Mouse (Mus musculus): ENCODE measurements at regions not wholly inside any gene's neighbourhood (a gene's known extent, or its start where the extent isn't known, plus 50 kb on each side); places are given as distances from the start of the nearest gene placed in this dataset.
A peak's percentile ranks its signal among the peaks of the same experiment; 100 is the strongest.

DNA sequence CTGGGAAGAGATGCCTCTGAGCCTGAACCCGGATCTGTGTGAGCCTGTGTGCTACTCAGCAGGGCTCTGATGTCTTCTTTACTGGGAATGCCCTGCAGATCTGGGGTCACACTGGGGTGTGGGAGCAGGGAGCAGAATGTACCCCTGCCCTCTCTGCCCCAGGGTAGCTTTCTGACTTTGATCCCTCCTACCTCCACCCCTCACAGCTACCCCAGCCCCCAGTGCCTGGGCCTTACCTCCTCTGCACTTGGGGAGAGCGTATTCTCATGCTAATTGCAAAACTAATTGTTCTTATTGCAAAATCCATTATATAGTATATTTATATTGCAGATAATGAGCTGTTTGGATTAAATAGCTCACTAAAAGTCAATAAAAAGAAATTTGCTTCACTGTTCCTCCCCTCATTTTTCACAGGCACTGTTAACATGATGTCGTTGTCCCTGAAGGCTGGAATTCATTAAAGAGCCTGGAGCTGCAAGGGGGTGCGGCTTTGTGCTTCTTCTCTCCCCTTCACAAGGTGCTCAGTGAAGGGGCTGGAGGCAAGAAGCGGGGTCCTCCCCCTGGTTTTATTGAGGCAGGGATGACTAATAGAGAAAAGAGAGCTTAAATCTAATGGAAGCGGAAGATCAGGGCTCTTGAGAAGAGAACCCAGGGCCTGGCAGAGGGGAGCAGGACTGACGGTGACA lies 114.1 kb upstream of the Zc3h12a start:
- H3K27ac ChIP-seq (ENCODE audit: control insufficient read depth, low read depth, low read length): no peak overlapping the region
- H3K36me3 ChIP-seq (ENCODE audit: control insufficient read depth in 1 of 2, insufficient read depth in 2 of 2, low read length in 2 of 2): no peaks in the 10 kb centered on the region
- TF ChIP-seq E2F4 (IDR thresholded peaks at IDR 0.05; ENCODE audit: borderline replicate concordance, low read depth, low read length) (no peak), GATA1 (IDR thresholded peaks at IDR 0.05; ENCODE audit: low read depth, low read length) (no peak), MEF2A (IDR thresholded peaks at IDR 0.05; ENCODE audit: extremely low read depth, insufficient replicate concordance, low read depth, low read length, poor library complexity, severe bottlenecking) (no peak), RAD21 (IDR thresholded peaks at IDR 0.05; ENCODE audit: low read depth, low read length) (no peak), ZNF384 (IDR thresholded peaks at IDR 0.05; ENCODE audit: low read depth, low read length) (no peak), USF1 (IDR thresholded peaks at IDR 0.05; ENCODE audit: low read depth, low read length) (no peak), ZMIZ1 (IDR thresholded peaks at IDR 0.05; ENCODE audit: low read depth, low read length) (no peak), TAL1 (IDR thresholded peaks at IDR 0.05; ENCODE audit: low read length) (no peak), TCF12 (IDR thresholded peaks at IDR 0.05; ENCODE audit: low read depth, low read length) (no peak), EP300 (IDR thresholded peaks at IDR 0.05; ENCODE audit: low read depth in 1 of 2, low read length in 2 of 2) (no peak), MAFK (IDR thresholded peaks at IDR 0.05; ENCODE audit: borderline replicate concordance, low read depth, low read length) (no peak), MAZ (IDR thresholded peaks at IDR 0.05; ENCODE audit: low read depth, low read length) (no peak), CTCF (IDR thresholded peaks at IDR 0.05 in 2 of 3, conservative IDR thresholded peaks at IDR 0.05 in 1 of 3; ENCODE audit: control insufficient read depth in 1 of 3, insufficient read depth in 1 of 3, low read depth in 2 of 3, low read length in 3 of 3, poor library complexity in 1 of 3, severe bottlenecking in 1 of 3) (no peak), POLR2A (IDR thresholded peaks at IDR 0.05; ENCODE audit: control insufficient read depth in 1 of 2, insufficient read depth in 1 of 2, low read depth in 1 of 2, low read length in 2 of 2, poor library complexity in 1 of 2) (no peak), ETS1 (IDR thresholded peaks at IDR 0.05; ENCODE audit: low read depth, low read length) (no peak), USF2 (IDR thresholded peaks at IDR 0.05; ENCODE audit: borderline replicate concordance in 1 of 2, insufficient read depth in 1 of 2, low read depth in 1 of 2, low read length in 2 of 2) (no peak), POLR2AphosphoS5 (IDR thresholded peaks at IDR 0.05; ENCODE audit: borderline replicate concordance, low read depth, low read length) (no peak), SIN3A (IDR thresholded peaks at IDR 0.05; ENCODE audit: low read length) (no peak)
- H3K9me3 ChIP-seq (replicated peaks; ENCODE audit: insufficient read depth, low read length): no peaks in the 10 kb centered on the region
- no peaks in the 10 kb centered on the region for H3K27me3 ChIP-seq (ENCODE audit: control insufficient read depth in 1 of 2, insufficient read depth in 2 of 2, low read length in 2 of 2)
- H3K9ac ChIP-seq (ENCODE audit: control insufficient read depth, low read depth, low read length, poor library complexity, severe bottlenecking): no peak overlapping the region
- no peak for DNase-seq (ENCODE audit: low read depth, low spot score)
- H3K79me2 ChIP-seq (ENCODE audit: control insufficient read depth, insufficient read depth, low read length, poor library complexity): no peaks in the 10 kb centered on the region
- no peak overlapping the region for H3K4me3 ChIP-seq (ENCODE audit: control insufficient read depth in 1 of 2, insufficient read depth in 1 of 2, low read depth in 2 of 2, low read length in 2 of 2)
- H3K4me1 ChIP-seq (ENCODE audit: control insufficient read depth in 1 of 2, insufficient read depth in 2 of 2, low read length in 2 of 2): no peaks in the 10 kb centered on the region

DNA sequence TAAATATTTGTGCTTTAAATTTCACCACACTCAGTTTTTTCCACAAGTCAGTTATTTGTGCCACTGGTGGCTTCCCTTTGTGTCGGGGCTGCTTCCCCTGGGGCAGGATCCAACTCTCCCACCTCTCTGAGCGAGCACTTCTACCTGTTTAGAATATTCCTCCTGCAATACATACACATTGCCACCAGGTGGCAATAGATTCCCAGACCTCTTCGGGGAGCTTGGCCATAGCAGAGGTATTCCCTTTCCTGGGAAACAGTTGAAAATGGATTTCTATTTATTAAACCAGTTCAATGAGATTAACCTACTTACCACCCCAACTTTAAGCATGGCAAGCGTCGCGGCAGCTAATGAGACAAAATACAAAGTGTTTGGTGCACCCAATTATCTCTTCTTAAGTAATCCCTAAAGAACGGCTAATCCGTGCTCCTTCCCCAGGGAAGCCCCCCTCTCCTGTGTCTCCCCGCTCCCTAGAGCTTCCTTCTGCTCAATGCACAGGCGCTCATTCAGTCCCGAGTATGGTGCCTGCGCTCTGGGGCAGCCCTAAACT lies 104.1 kb upstream of the Zc3h12a start:
- Histone ChIP-seq H3K4me3 (ENCODE audit: control insufficient read depth in 1 of 2, insufficient read depth in 1 of 2, low read depth in 2 of 2, low read length in 2 of 2) (no peak overlapping the region), H3K9ac (ENCODE audit: control insufficient read depth, low read depth, low read length, poor library complexity, severe bottlenecking) (no peak overlapping the region), H3K4me1 (ENCODE audit: control insufficient read depth in 1 of 2, insufficient read depth in 2 of 2, low read length in 2 of 2) (no peaks in the 10 kb centered on the region), H3K36me3 (ENCODE audit: control insufficient read depth in 1 of 2, insufficient read depth in 2 of 2, low read length in 2 of 2) (no peaks in the 10 kb centered on the region), H3K27me3 (ENCODE audit: control insufficient read depth in 1 of 2, insufficient read depth in 2 of 2, low read length in 2 of 2) (no peaks in the 10 kb centered on the region), H3K27ac (ENCODE audit: control insufficient read depth, low read depth, low read length) (no peak overlapping the region), H3K79me2 (ENCODE audit: control insufficient read depth, insufficient read depth, low read length, poor library complexity) (no peaks in the 10 kb centered on the region), H3K9me3 (replicated peaks; ENCODE audit: insufficient read depth, low read length) (no peaks in the 10 kb centered on the region; the same call in 1 of the 2 replicates)
- DNase-seq (ENCODE audit: low read depth, low spot score): peak; percentile 11
- no peak for TF ChIP-seq MAZ (IDR thresholded peaks at IDR 0.05; ENCODE audit: low read depth, low read length)
- no peak for TF ChIP-seq ZMIZ1 (IDR thresholded peaks at IDR 0.05; ENCODE audit: low read depth, low read length)
- no peak for TF ChIP-seq ZC3H11A (IDR thresholded peaks at IDR 0.05; ENCODE audit: low read depth, low read length)
- TF ChIP-seq SMC3 (IDR thresholded peaks at IDR 0.05; ENCODE audit: low read depth, low read length): peak; percentile 49
- peak; percentile 30 for TF ChIP-seq RAD21 (IDR thresholded peaks at IDR 0.05; ENCODE audit: low read depth, low read length)
- no peak for TF ChIP-seq UBTF (IDR thresholded peaks at IDR 0.05; ENCODE audit: borderline replicate concordance, insufficient read depth, low read depth, low read length)
- TF ChIP-seq CTCF (IDR thresholded peaks at IDR 0.05 in 2 of 3, conservative IDR thresholded peaks at IDR 0.05 in 1 of 3; ENCODE audit: control insufficient read depth in 1 of 3, insufficient read depth in 1 of 3, low read depth in 2 of 3, low read length in 3 of 3, poor library complexity in 1 of 3, severe bottlenecking in 1 of 3): peak; percentile 33 to 46 (median 42); a peak in 4 of 6 replicates
